ENCODE assay signal across 8 mouse cellular contexts in genomic region chr9:40757685-40758270, GRCm38 (mm10). TPM values are rescaled to one million over a fixed set of nuclear protein-coding genes. Genes with fewer than 3 reads are reported as not detected.
DNase-seq lines count a peak whose midpoint lies in the region; ATAC-seq and TF ChIP-seq lines count a peak whose summit lies in the region.

No protein-coding gene starts in this region.

- TF ChIP-seq CTCF in cortical plate, adult 2 months (IDR thresholded peaks at IDR 0.05; ENCODE audit: extremely low read depth, insufficient read depth, low read length), result peak; percentile 77

- peak overlapping the region; percentile 1; the same call in 1 of the 2 replicates for H3K27ac ChIP-seq in cortical plate, adult 2 months (ENCODE audit: insufficient read depth, low read length)

- H3K4me1 ChIP-seq in cortical plate, adult 2 months (ENCODE audit: control insufficient read depth, insufficient read depth, low read length), result peaks cover 6% of the 10 kb centered on the region; the same call in 1 of the 2 replicates

- peak; percentile 44 to 51 for DNase-seq in adrenal gland, adult 18-20 months (ENCODE audit: low spot score in 2 of 2)
- DNase-seq in gastrocnemius, postnatal 25 days, result peak; percentile 56
- DNase-seq in left cerebral cortex, adult 9 months (ENCODE audit: low spot score in 2 of 2), result peak; percentile 78 to 93
- peak; percentile 92 for DNase-seq in right cerebral cortex, adult 18-20 months
- DNase-seq in urinary bladder, postnatal 36 days (ENCODE audit: low spot score in 2 of 2), result peak; percentile 51 to 73

- ATAC-seq in inflammation-experienced regulatory T-cells, adult 6 months, result peak; percentile 92
- ATAC-seq in megakaryocyte, adult 5-6 weeks (ENCODE audit: poor library complexity, severe bottlenecking), result peak; percentile 86

- H3K4me3 ChIP-seq in cortical plate, adult 2 months (ENCODE audit: insufficient read depth, low read length), result no peak overlapping the region

- TF ChIP-seq POLR2A in cortical plate, adult 2 months (IDR thresholded peaks at IDR 0.05; ENCODE audit: extremely low read depth, insufficient read depth, low read length), result peak; percentile 45; the same call in 1 of the 2 replicates

RNA-seq across cellular contexts. Expression of gene Hspa8, which starts 43.0 kb away (rescaled TPM):
- total RNA-seq in adrenal gland, adult 18-20 months (2021), result 1,000 to 10,000 TPM; 3,946 to 4,032 TPM
- 1,998 and 2,235 TPM in 2 replicates for polyA plus RNA-seq in cortical plate, adult 2 months (2012; rRNA removed)
- total RNA-seq in gastrocnemius, postnatal 25 days (2021), result 1,000 to 10,000 TPM; 1,183 to 1,197 TPM
- 1,000 to 10,000 TPM; 2,551 to 3,273 (median 2,898) TPM for polyA plus RNA-seq in inflammation-experienced regulatory T-cells, adult 6 months (2017; shearing (Covaris generic))
- total RNA-seq in megakaryocyte, adult 5-6 weeks (2015), result 2,454 and 2,467 TPM in 2 replicates
- total RNA-seq in megakaryocyte, adult 5-6 weeks (2017), result 3,359 and 3,514 TPM in 2 replicates
